In genomic region chr16:25960345-25960744, GRCm38 (mm10) we compare ENCODE assay signal across 13 mouse cellular contexts.
DNase-seq lines count a peak whose midpoint lies in the region; ATAC-seq and TF ChIP-seq lines count a peak whose summit lies in the region.
"Had no signal": no experiment of that assay in that cellular context is flagged by ENCODE, and none has a peak within 500 bp of the region (broad histone marks: within the 10 kb centered on the region; RNA-seq: fewer than 3 reads in every experiment).

No protein-coding gene starts in this region.

- H3K4me3 ChIP-seq in cerebellum, adult 2 months (replicated peaks; ENCODE audit: insufficient read depth, low read depth, low read length), result no peak overlapping the region
- no peak overlapping the region for H3K4me3 ChIP-seq in thymus, adult 2 months (ENCODE audit: control insufficient read depth, insufficient read depth, low read length)
- H3K4me3 ChIP-seq: hindbrain, embryonic 12.5 days had no signal

- ATAC-seq in frontal cortex, adult (ENCODE audit: low TSS enrichment), result peak; percentile 88

- no peaks in the 10 kb centered on the region for H3K36me3 ChIP-seq in thymus, adult 2 months (ENCODE audit: control insufficient read depth, insufficient read depth, low read length)
- H3K36me3 ChIP-seq: hindbrain, embryonic 12.5 days had no signal

- no peak overlapping the region for H3K27ac ChIP-seq in cerebellum, adult 2 months (ENCODE audit: insufficient read depth, low read length)
- no peak overlapping the region for H3K27ac ChIP-seq in thymus, adult 2 months (ENCODE audit: control insufficient read depth, insufficient read depth, low read length)
- H3K27ac ChIP-seq: hindbrain, embryonic 12.5 days; kidney, postnatal 0 days had no signal

- DNase-seq in cerebellum, adult 2 months, result peak; percentile 12 to 21
- DNase-seq in cerebellum, adult 11-12 months, result no peak
- DNase-seq in layer of hippocampus, postnatal 14 days (ENCODE audit: low spot score in 2 of 2), result peak; percentile 60 to 90
- DNase-seq in right cerebral cortex, adult 2 months (ENCODE audit: low spot score in 2 of 2), result peak; percentile 70 to 75
- no peak for DNase-seq in c-Kit-positive CD71-positive TER-119-positive erythroid progenitor cells, embryonic 14.5 days (ENCODE audit: low spot score)
- no peak for DNase-seq in thymus, adult 2 months
- DNase-seq in lung, postnatal 14 days, result no peak
- DNase-seq: liver; lung, postnatal 36 days; thymus, postnatal 4 days had no signal

- H3K27me3 ChIP-seq in cerebellum, adult 2 months (ENCODE audit: control insufficient read depth, insufficient read depth, low read length), result no peaks in the 10 kb centered on the region
- no peaks in the 10 kb centered on the region for H3K27me3 ChIP-seq in thymus, adult 2 months (ENCODE audit: control insufficient read depth, insufficient read depth, low read length)
- H3K27me3 ChIP-seq: hindbrain, embryonic 12.5 days had no signal

- TF ChIP-seq CTCF in cerebellum, adult 2 months (IDR thresholded peaks at IDR 0.05; ENCODE audit: borderline replicate concordance, insufficient read depth, low read depth, low read length), result no peak
- no peak for TF ChIP-seq CTCF in thymus, adult 2 months (IDR thresholded peaks at IDR 0.05; ENCODE audit: borderline replicate concordance, control insufficient read depth, extremely low read depth, insufficient read depth, low read length, poor library complexity)

- no peaks in the 10 kb centered on the region; the same call in 1 of the 2 replicates for H3K4me1 ChIP-seq in cerebellum, adult 2 months (ENCODE audit: control insufficient read depth, insufficient read depth, low read length)
- no peaks in the 10 kb centered on the region for H3K4me1 ChIP-seq in thymus, adult 2 months (replicated peaks; ENCODE audit: control insufficient read depth, insufficient read depth, low read length)
- H3K4me1 ChIP-seq: hindbrain, embryonic 12.5 days had no signal

- 19% methylated on average over 7 of the region's 7 CpGs for WGBS in cerebellum, adult 2 months
- WGBS in thymus, adult 2 months, result 94% methylated on average over 7 of the region's 7 CpGs

- TF ChIP-seq POLR2A in cerebellum, adult 2 months (IDR thresholded peaks at IDR 0.05; ENCODE audit: borderline replicate concordance, insufficient read depth, low read length), result no peak
- no peak for TF ChIP-seq POLR2A in thymus, adult 2 months (IDR thresholded peaks at IDR 0.05; ENCODE audit: control insufficient read depth, extremely low read depth, insufficient read depth, low read length, poor library complexity)

Comparison
In these comparisons a context has a peak if more than half of its experiments do, and no peak if none do; other contexts are left out.
1. DNase-seq: peak in cerebellum, adult 2 months (2 of 2), layer of hippocampus, postnatal 14 days (2 of 2) and right cerebral cortex, adult 2 months (2 of 2); none in cerebellum, adult 11-12 months (single experiment), c-Kit-positive CD71-positive TER-119-positive erythroid progenitor cells, embryonic 14.5 days (single experiment), thymus, adult 2 months (single experiment) and lung, postnatal 14 days (single experiment).